Mouse (Mus musculus) liver, embryonic 14.5 days (tissue): ENCODE data around the gene Zfp14.

Source experiments
- CTCF ChIP-seq: IDR thresholded peaks from 2 replicates; pipeline ENCODE4 v1.5.1; 2016; ENCODE audit warnings: antibody characterized with exemption, low read depth, control low read depth
- EP300 ChIP-seq: IDR thresholded peaks from 2 replicates; pipeline ENCODE4 v1.6.1; 2016; ENCODE audit warnings: antibody characterized with exemption, low read depth

GRCm38 (mm10) chr7:30017226-30017625 is 34.0 kb downstream of the Zfp14 start:
- TF ChIP-seq CTCF (no peak), EP300 (no peak)
